Mouse (Mus musculus): ENCODE data around the gene Gne.

DNA sequence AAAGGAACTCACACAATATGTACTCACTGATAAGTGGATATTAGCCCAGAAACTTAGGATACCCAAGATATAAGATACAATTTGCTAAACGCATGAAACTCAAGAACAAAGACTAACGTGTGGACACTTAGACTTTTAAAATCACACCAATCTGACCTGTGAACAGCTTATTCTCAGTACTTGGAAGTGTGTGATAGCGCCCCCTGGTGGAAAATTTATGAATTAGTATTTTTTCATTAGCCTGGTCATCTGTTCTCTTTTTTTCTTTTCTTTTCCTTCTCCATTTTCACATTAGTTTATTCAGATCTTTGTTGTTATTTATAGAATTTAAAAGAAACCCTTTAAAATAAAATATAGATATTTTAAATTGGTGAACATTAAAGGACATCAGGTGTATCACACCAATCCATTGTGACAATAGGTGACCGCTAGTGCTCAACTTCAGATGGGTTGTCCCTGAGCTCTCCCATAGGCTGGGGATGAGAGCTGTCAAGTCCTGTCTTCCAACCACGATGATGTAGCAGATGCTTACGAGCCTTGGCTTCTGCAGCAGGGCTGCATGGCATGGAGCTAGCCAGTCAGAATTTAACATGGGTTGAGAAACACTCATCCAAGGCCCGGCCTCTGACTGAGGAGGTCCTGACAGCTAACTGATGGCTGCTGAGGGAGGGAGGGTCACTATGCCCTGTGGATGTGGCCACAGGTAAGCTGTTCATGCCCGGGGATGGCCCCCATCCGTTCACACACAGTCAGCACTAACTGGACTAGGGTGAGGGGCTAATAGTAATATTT, 35.6 kb upstream of the Gne start:
- TF ChIP-seq POLR2A (IDR thresholded peaks at IDR 0.05; ENCODE audit: insufficient read depth, low read depth, low read length) = no peak
- TF ChIP-seq CTCF (IDR thresholded peaks at IDR 0.05; ENCODE audit: insufficient read depth, low read depth, low read length) = no peak

Data from olfactory bulb, adult 2 months (tissue).